Mouse (Mus musculus): Measurements from ENCODE around the gene H2-M5. TPM values are rescaled to one million over a fixed set of nuclear protein-coding genes. Genes with fewer than 3 reads are reported as not detected.
A peak's percentile ranks its signal among the peaks of the same experiment; 100 is the strongest.

The H2-M5 gene
- polyA plus RNA-seq, 1 experiment: 4.1 TPM

GRCm38 (mm10) chr17:36973271-36973787, 16.0 kb downstream of the H2-M5 start:
- Histone ChIP-seq H3K4me1 (ENCODE audit: control insufficient read depth, insufficient read depth, low read length) (no peaks in the 10 kb centered on the region), H3K4me3 (ENCODE audit: insufficient read depth, low read length) (no peak overlapping the region), H3K27ac (ENCODE audit: insufficient read depth, low read length) (no peak overlapping the region)
- TF ChIP-seq CTCF (IDR thresholded peaks at IDR 0.05; ENCODE audit: extremely low read depth, insufficient read depth, low read length) (no peak), POLR2A (IDR thresholded peaks at IDR 0.05; ENCODE audit: extremely low read depth, insufficient read depth, low read length) (no peak)

GRCm38 (mm10) chr17:36972791-36973190, 16.5 kb downstream of the H2-M5 start:
- H3K27ac ChIP-seq (ENCODE audit: insufficient read depth, low read length): no peak overlapping the region
- H3K4me3 ChIP-seq (ENCODE audit: insufficient read depth, low read length): no peak overlapping the region
- no peak for TF ChIP-seq CTCF (IDR thresholded peaks at IDR 0.05; ENCODE audit: extremely low read depth, insufficient read depth, low read length)
- no peak for TF ChIP-seq POLR2A (IDR thresholded peaks at IDR 0.05; ENCODE audit: extremely low read depth, insufficient read depth, low read length)
- H3K4me1 ChIP-seq (ENCODE audit: control insufficient read depth, insufficient read depth, low read length): no peaks in the 10 kb centered on the region

- TF ChIP-seq POLR2A (IDR thresholded peaks at IDR 0.05; ENCODE audit: extremely low read depth, insufficient read depth, low read length) (no peak), CTCF (IDR thresholded peaks at IDR 0.05; ENCODE audit: extremely low read depth, insufficient read depth, low read length) (no peak)
- no peak overlapping the region for H3K27ac ChIP-seq (ENCODE audit: insufficient read depth, low read length)
- H3K4me3 ChIP-seq (ENCODE audit: insufficient read depth, low read length): no peak overlapping the region
- no peaks in the 10 kb centered on the region for H3K4me1 ChIP-seq (ENCODE audit: control insufficient read depth, insufficient read depth, low read length)
Measured at GRCm38 (mm10) chr17:36971172-36971850, 18.0 kb downstream of the H2-M5 start.

- Histone ChIP-seq H3K27ac (ENCODE audit: insufficient read depth, low read length) (no peak overlapping the region), H3K4me3 (ENCODE audit: insufficient read depth, low read length) (no peak overlapping the region), H3K4me1 (ENCODE audit: control insufficient read depth, insufficient read depth, low read length) (no peaks in the 10 kb centered on the region)
- TF ChIP-seq POLR2A (IDR thresholded peaks at IDR 0.05; ENCODE audit: extremely low read depth, insufficient read depth, low read length) (no peak), CTCF (IDR thresholded peaks at IDR 0.05; ENCODE audit: extremely low read depth, insufficient read depth, low read length) (no peak)
Measured at GRCm38 (mm10) chr17:36970316-36970890, 18.9 kb downstream of the H2-M5 start.

DNA sequence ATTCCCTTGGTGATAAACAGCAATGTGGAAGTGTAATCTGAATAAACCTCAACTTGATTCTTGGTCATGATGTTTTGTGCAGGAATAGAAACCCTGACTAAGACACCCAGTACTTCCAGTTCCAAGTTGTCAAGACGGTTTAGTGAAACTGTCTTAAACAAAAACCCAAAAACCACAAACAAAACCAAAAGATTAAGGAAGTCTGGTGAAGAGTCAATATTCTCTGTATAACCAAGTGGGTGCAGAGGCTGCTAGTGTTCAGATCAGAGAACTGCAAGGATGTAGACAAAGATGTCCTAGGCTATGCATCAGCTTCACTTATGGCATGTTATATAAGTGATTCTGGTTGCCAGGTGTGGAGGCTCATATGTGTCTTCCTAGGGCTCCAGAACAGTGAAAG, 22.5 kb downstream of the H2-M5 start:
- no peak overlapping the region for H3K4me3 ChIP-seq (ENCODE audit: insufficient read depth, low read length)

DNA sequence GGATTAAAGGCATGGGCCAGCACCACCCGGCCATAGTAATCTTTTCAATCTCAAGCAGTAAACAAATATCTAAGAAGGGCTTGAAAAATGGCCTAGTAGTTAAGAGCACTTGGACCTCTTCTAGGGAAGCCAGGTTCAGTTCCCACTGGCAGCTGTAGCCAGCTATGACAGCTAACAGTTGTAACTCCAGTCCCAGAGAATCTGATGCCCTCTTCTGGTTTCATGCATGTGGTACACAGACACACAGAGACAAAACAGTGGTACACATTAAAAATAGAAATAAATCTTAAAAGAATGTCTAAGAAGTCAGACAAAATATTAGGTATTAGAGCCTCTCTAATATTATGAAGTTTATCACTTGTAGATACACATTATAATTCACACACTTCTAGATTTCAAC, 28.2 kb downstream of the H2-M5 start:
- TF ChIP-seq CTCF (IDR thresholded peaks at IDR 0.05; ENCODE audit: extremely low read depth, insufficient read depth, low read length) (no peak), POLR2A (IDR thresholded peaks at IDR 0.05; ENCODE audit: extremely low read depth, insufficient read depth, low read length) (no peak)
- H3K27ac ChIP-seq (ENCODE audit: insufficient read depth, low read length): no peak overlapping the region
- H3K4me3 ChIP-seq (ENCODE audit: insufficient read depth, low read length): no peak overlapping the region
- peaks cover 2% of the 10 kb centered on the region; the same call in 1 of the 2 replicates for H3K4me1 ChIP-seq (ENCODE audit: control insufficient read depth, insufficient read depth, low read length)

More for the DNA sequence above, 22.5 kb downstream of the H2-M5 start:
- TF ChIP-seq CTCF (IDR thresholded peaks at IDR 0.05; ENCODE audit: extremely low read depth, insufficient read depth, low read length) (no peak), POLR2A (IDR thresholded peaks at IDR 0.05; ENCODE audit: extremely low read depth, insufficient read depth, low read length) (no peak)
- no peaks in the 10 kb centered on the region for H3K4me1 ChIP-seq (ENCODE audit: control insufficient read depth, insufficient read depth, low read length)
- H3K27ac ChIP-seq (ENCODE audit: insufficient read depth, low read length): no peak overlapping the region

DNA sequence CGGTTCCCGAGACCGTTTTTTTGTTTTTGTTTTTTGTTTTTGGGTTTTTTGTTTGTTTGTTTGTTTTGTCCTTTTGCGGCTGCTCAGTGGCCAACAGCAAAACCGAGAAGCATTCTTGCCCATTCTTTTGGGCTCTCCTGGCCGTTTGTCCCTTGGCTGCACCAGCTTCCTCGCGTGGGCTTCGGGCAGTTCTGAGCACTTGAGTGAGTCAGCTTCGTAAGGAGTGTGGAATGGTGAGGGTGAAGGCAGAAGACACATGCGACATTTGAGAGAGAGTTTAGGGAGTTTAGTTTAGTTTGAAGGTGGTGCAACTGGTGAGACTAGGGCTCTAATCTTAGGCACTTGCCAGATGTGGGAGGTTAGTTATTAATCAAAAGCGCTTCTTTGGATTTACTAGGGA, 30.5 kb downstream of the H2-M5 start:
- no peak overlapping the region for H3K27ac ChIP-seq (ENCODE audit: insufficient read depth, low read length)
- peaks cover 2% of the 10 kb centered on the region; the same call in 1 of the 2 replicates for H3K4me1 ChIP-seq (ENCODE audit: control insufficient read depth, insufficient read depth, low read length)
- TF ChIP-seq CTCF (IDR thresholded peaks at IDR 0.05; ENCODE audit: extremely low read depth, insufficient read depth, low read length) (no peak), POLR2A (IDR thresholded peaks at IDR 0.05; ENCODE audit: extremely low read depth, insufficient read depth, low read length) (no peak)
- peak overlapping the region; percentile 91 for H3K4me3 ChIP-seq (ENCODE audit: insufficient read depth, low read length)

GRCm38 (mm10) chr17:36957999-36958743, 31.2 kb downstream of the H2-M5 start, which contains the start of the genes Znrd1 and Znrd1as:
TSS of gene Znrd1 (minus strand) at chr17:36958559.
TSS of gene Znrd1as (plus strand) at chr17:36958592.
- peaks cover 2% of the 10 kb centered on the region; the same call in 1 of the 2 replicates for H3K4me1 ChIP-seq (ENCODE audit: control insufficient read depth, insufficient read depth, low read length)
- H3K27ac ChIP-seq (ENCODE audit: insufficient read depth, low read length): peak within 1 kb of the TSS; percentile 39
- TF ChIP-seq CTCF (IDR thresholded peaks at IDR 0.05; ENCODE audit: extremely low read depth, insufficient read depth, low read length) (no peak), POLR2A (IDR thresholded peaks at IDR 0.05; ENCODE audit: extremely low read depth, insufficient read depth, low read length) (peak; percentile 74)
- peak within 1 kb of the TSS; percentile 91 for H3K4me3 ChIP-seq (ENCODE audit: insufficient read depth, low read length)

GRCm38 (mm10) chr17:36953062-36953461, 36.3 kb downstream of the H2-M5 start:
- no peak for TF ChIP-seq CTCF (IDR thresholded peaks at IDR 0.05; ENCODE audit: extremely low read depth, insufficient read depth, low read length)
- TF ChIP-seq POLR2A (IDR thresholded peaks at IDR 0.05; ENCODE audit: extremely low read depth, insufficient read depth, low read length): no peak
- H3K4me1 ChIP-seq (ENCODE audit: control insufficient read depth, insufficient read depth, low read length): peaks cover 2% of the 10 kb centered on the region; the same call in 1 of the 2 replicates
- no peak overlapping the region for H3K27ac ChIP-seq (ENCODE audit: insufficient read depth, low read length)

More at GRCm38 (mm10) chr17:36953062-36953461, 36.3 kb downstream of the H2-M5 start:
- no peak overlapping the region for H3K4me3 ChIP-seq (ENCODE audit: insufficient read depth, low read length)

Measured in cortical plate, adult 2 months (tissue).